Mouse (Mus musculus) R1 (cell line): ENCODE data around the gene Slc7a15.
"Not testable (repeated sequence)": the region's sequence is repeated elsewhere in the genome, so short reads cannot be mapped to it uniquely, and the experiment has no call there.

Experiments
- DNase-seq: peaks from one replicate; pipeline ENCODE4 v3.0.0-alpha.2; 2018; ENCODE audit warnings: low read depth, low spot score

Gene Slc7a15

GRCm38 (mm10) chr12:8598966-8599365 is at the start of gene Slc7a15:
Slc7a15 (minus strand) TSS chr12:8599066.
- not testable (repeated sequence) for DNase-seq

DNA sequence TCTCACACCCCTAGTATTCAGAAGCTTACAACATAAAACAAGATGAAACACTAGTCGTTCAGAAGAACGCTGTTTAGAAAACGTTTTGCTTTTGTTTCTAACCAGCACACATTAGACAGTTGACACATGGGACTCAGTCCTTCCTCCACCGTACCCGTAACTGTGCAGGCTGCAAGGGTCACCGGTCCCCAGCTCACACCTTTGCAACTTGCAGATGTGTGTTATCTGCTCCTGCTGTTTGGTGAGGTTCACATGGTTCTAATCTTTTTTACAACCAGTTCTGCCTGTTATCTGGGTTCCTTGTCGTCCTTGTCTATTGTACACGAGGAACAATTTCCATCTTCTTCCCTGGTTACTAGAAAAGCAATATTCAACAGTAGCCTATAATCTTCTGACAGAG is 49.3 kb upstream of the Slc7a15 start:
- not testable (repeated sequence) for DNase-seq

- DNase-seq, result no peak
Observed at GRCm38 (mm10) chr12:8641425-8641735, 42.5 kb upstream of the Slc7a15 start.

- DNase-seq, result peak; percentile 93
Observed at GRCm38 (mm10) chr12:8640711-8641424, 42.0 kb upstream of the Slc7a15 start.

- not testable (repeated sequence) for DNase-seq
Observed at GRCm38 (mm10) chr12:8640186-8640585, 41.3 kb upstream of the Slc7a15 start.

DNA sequence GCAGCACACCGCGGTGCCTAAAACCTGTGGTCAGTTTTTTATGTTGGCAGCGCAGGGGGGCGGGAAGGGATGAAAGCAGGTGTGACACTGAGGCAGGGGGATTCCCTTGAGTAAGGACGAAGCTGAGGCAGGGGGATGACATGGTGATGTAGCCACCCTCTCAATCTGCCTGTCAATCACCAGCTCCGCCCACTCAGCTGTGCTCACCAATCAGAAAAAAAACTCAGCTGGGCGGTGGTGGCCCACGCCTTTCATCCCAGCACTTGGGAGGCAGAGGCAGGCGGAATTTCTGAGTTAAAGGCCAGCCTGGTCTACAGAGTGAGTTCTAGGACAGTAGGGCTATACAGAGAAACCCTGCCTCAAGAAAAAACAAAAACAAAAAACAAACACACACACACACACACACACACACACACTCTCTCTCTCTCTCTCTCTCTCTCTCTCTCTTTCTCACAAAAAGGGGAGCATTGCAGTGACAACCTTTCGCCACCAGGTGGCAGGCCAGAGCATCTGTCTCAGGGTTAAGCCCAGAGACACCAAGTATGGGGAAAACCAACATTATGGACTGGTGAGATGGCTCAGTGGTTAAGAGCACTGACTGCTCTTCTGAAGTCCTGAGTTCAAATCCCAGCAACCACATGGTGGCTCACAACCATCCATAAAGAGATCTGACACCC is 39.7 kb upstream of the Slc7a15 start:
- peak; percentile 95 for DNase-seq

- no peak for DNase-seq
Observed at GRCm38 (mm10) chr12:8636945-8637344, 38.1 kb upstream of the Slc7a15 start.

GRCm38 (mm10) chr12:8635546-8635945 is 36.7 kb upstream of the Slc7a15 start:
- peak; percentile 63 for DNase-seq

GRCm38 (mm10) chr12:8634306-8634705 is 35.4 kb upstream of the Slc7a15 start:
- no peak for DNase-seq

DNA sequence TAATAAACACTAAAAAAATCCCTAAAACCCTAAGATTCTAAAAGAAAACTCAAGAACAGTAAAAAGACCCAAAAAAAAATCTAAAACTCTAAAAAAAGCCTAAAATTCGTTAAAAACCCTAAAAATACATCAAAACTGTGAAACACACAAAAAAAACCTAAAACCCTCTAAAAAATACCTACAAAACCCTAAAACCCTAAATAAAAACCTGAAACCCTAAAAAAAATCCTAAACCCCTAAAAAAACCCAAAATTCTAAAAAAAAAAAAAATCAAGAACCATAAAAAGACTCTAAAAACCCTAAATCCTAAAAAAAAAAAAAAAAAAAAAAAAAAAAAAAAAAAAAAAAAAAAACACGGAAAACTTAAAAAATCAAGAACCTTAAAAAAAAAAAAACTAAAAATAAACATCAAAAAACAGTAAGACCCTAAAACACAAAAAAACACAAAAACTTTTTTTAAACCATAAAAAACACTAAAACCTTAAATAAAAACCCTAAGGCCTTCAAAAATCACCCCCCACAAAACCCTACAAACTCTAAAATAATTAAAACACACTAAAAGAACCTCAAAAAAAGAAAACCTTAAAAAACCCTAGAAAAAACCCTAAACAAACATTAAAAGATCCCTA is 34.0 kb upstream of the Slc7a15 start:
- DNase-seq, result no peak

DNA sequence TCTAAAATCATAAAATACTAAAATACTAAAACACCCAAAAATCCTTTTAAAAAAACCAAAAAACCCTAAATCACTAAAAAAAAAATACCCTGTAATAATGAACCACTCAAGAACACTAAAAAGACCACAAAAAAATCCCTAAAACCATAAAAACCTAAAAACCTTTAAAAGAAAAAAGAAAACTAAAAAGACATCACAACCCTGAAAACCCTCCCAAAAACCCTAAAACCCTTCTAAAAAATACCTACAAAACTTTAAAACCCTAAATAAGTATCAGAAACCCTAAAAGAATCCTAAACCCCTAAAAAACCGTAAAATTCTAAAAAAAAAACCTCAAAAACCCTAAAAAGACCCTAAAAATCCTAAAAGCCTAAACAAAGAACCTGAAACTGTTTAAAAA is 32.8 kb upstream of the Slc7a15 start:
- DNase-seq, result no peak

GRCm38 (mm10) chr12:8629537-8629936 is 30.7 kb upstream of the Slc7a15 start:
- no peak for DNase-seq

- peak; percentile 45 for DNase-seq
Observed at GRCm38 (mm10) chr12:8620678-8621018, 21.8 kb upstream of the Slc7a15 start.

DNA sequence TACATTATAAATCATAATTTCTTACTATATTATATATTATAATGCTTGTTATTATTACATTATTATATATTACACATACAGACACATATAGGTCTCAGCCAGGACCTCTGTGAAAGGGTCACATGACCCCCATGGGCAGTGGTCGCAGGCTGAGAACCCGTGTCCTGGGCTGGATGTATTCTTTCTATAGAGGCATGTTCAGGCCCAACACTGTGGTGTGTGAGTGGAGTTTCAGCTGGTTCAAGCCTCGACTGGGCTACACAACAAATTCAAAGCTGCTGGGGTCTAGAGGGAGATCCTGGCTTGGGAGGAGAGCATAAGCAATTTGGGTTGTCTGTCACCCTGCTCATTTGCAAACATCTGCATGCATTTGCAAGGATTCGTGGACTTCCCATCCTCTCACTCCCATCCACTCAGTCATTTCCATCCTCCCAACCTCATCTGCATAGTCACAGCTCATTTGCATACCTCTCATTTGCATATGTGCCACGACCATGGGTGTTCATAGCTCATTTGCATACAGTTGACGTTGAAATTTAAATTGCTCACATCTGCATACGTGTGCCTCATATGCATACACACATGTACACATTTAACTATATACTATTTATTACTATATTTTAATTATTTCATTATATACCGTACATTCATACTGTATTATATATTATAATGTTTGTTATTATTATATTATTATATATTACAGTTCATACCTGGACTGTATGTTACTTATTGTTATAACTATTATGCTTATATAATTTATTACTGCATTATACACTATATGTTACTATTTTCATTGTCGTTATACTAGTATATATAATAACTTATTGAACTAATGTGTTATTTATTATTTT is 21.2 kb upstream of the Slc7a15 start:
- DNase-seq, result peak; percentile 84

GRCm38 (mm10) chr12:8618271-8618670 is 19.4 kb upstream of the Slc7a15 start:
- DNase-seq, result no peak

- no peak for DNase-seq
Observed at GRCm38 (mm10) chr12:8609070-8609469, 10.2 kb upstream of the Slc7a15 start.

DNA sequence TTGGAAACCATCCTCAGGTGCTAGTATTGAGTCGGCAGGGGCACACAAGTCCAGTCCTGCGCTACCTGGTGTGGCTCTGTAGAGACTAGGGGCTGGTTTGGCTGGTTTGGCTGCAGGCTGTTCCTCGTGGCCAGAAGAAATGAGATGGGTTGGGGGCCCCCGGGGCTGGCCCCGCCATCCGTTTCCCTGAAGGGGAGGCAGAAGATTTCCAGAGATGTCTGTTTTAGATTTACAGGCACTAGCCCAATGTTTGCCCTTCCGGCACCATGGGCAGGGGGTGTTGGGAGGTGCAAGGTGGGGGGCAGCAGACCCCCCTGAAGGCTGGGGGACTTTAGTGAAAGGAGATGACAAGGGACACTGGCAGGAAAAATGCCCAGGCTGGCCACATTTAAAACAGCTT is 3.3 kb downstream of the Slc7a15 start:
- no peak for DNase-seq

DNA sequence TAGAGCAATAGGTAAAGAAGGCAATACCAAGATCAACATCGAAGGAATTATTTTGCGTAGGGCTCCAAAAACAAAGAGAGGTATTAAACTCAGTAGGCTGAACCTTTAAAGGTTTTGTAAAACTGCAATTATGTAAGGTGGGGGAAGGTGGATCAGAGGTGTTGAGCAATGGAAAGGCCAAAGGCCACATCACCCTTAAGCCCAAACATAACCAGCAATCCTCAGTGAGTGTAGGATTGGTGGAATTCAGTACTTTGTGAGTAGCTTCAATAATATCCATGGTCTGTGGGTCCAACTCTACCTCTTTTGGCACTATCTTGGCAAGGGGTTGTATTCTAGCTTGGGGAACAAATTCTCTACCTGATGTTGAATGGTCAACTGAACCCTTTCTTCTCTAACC is 7.5 kb downstream of the Slc7a15 start:
- not testable (repeated sequence) for DNase-seq

DNA sequence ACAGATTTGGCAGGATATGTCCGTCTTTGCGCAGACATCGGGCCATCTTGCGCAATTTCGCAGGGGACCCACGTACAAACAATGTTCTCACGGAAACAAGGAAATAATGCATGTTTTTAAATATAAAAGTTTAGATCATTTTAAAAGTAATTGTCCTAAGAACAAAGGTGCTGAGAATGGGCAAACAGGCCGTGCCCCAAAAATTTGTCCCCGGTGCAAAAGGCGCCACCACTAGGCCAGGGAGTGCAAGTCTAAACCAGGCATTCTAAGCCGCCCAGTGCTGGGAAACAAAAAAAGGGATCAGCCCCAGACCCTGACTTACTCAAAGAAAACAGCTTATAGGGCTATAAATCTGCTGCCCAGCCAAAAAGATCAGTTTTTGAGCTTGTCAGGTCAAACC is 25.5 kb downstream of the Slc7a15 start:
- peak; percentile 37 for DNase-seq

DNA sequence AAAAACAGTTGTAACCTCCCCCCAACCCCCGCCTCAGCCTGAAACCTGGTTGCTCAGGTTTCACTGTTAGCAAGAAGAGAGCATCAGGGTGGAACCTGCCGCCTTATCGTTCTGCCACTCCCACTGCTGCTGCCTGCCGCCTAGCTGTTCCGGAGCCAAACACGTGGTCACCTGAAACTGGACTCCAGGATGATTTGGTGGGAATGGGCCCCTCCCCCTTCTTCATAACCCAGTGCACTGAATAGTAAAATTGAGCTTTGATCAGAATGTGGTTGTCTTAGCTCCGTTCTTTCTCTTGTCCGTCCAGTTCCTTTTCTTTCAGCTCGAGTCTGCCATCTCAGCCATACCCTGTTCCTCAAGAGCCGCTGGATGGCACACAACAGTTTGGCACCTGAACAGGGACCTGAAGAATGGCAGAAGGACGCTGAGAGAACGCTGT is 26.9 kb downstream of the Slc7a15 start:
- DNase-seq, result peak; percentile 14

DNA sequence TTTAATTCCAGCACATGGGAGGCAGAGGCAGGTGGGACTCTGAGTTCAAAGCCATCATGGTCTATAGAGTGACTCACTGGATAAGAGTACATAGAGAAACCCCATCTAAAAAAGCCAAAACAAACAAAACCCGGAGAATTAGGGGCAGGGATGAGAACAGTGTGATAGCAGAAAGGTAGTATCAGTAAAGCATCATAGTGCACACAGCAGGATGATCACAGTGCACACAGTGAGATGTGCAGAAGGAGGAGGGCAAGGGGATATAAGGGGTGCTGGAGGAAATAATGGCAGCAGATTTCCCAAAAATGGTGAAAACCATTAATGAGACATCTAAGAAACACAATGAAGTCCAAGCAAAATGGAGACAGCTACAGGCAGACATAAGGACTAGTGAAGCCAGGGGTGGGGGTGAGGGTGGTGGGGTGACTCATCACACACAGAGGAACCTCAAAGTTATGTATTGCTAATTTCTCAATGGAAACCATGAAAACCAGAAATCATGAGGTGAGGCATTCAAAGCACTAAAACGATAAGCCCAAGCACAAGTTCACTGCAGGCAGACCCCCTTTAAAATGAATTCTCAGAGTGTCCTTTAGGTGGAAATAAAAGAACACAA is 27.5 kb downstream of the Slc7a15 start:
- not testable (repeated sequence) for DNase-seq

- DNase-seq, result not testable (repeated sequence)
Observed at GRCm38 (mm10) chr12:8562213-8562612, 36.7 kb downstream of the Slc7a15 start.
